In genomic region chr14:74960568-74960967, GRCm38 (mm10) we compare ENCODE assay signal across 19 mouse cellular contexts.
"Had no signal": no experiment of that assay in that cellular context is flagged by ENCODE, and none has a peak within 500 bp of the region (broad histone marks: within the 10 kb centered on the region; RNA-seq: fewer than 3 reads in every experiment).

No protein-coding gene starts in this region.

- ATAC-seq: midbrain, embryonic 16.5 days had no signal

- H3K4me3 ChIP-seq: midbrain, embryonic 10.5 days; midbrain, embryonic 12.5 days; myocyte; neural tube, embryonic 13.5 days; neural tube, embryonic 15.5 days had no signal

- H3K27ac ChIP-seq: midbrain, embryonic 10.5 days; midbrain, embryonic 12.5 days; neural tube, embryonic 13.5 days; neural tube, embryonic 15.5 days had no signal

- H3K27me3 ChIP-seq: midbrain, embryonic 12.5 days; neural tube, embryonic 13.5 days; neural tube, embryonic 15.5 days had no signal

- DNase-seq: lung, adult 18-20 months; lung, embryonic 14.5 days; lung, postnatal 14 days; lung, postnatal 4 days; midbrain, embryonic 14.5 days; retina, postnatal 1 day; right cerebral cortex, adult 18-20 months; right cerebral cortex, postnatal 25 days; right cerebral cortex, postnatal 4 days; spleen, adult 18-20 months; thymus, adult 18-20 months; thymus, postnatal 14 days; thymus, postnatal 36 days had no signal

- H3K9ac ChIP-seq: lung, embryonic 14.5 days; midbrain, embryonic 12.5 days; neural tube, embryonic 13.5 days; neural tube, embryonic 15.5 days had no signal

- H3K36me3 ChIP-seq: midbrain, embryonic 10.5 days; midbrain, embryonic 12.5 days; neural tube, embryonic 13.5 days; neural tube, embryonic 15.5 days had no signal

- H3K9me3 ChIP-seq: midbrain, embryonic 10.5 days; midbrain, embryonic 12.5 days; neural tube, embryonic 13.5 days; neural tube, embryonic 15.5 days had no signal

- H3K4me2 ChIP-seq: lung, embryonic 14.5 days; midbrain, embryonic 12.5 days; neural tube, embryonic 13.5 days; neural tube, embryonic 15.5 days had no signal

- H3K4me1 ChIP-seq: midbrain, embryonic 10.5 days; midbrain, embryonic 12.5 days; neural tube, embryonic 13.5 days; neural tube, embryonic 15.5 days had no signal
